Comparison of ENCODE assay signal across 10 mouse cellular contexts in genomic region chr16:42340865-42341264, GRCm38 (mm10). TPM values are rescaled to one million over a fixed set of nuclear protein-coding genes. Genes with fewer than 3 reads are reported as not detected.
DNase-seq lines count a peak whose midpoint lies in the region; ATAC-seq and TF ChIP-seq lines count a peak whose summit lies in the region.
"Not testable (repeated sequence)": the region's sequence is repeated elsewhere in the genome, so short reads cannot be mapped to it uniquely, and the experiment has no call there.
"Had no signal": no experiment of that assay in that cellular context is flagged by ENCODE, and none has a peak within 500 bp of the region (broad histone marks: within the 10 kb centered on the region; RNA-seq: fewer than 3 reads in every experiment).

No protein-coding gene starts in this region.

- not testable (repeated sequence) for H3K9ac ChIP-seq in embryonic facial prominence, embryonic 14.5 days (ENCODE audit: low read depth, low read length); forebrain, embryonic 15.5 days (replicated peaks); hindbrain, embryonic 11.5 days (ENCODE audit: low read depth, low read length); intestine, embryonic 15.5 days; limb, embryonic 15.5 days
- peak overlapping the region; percentile 67; the same call in 1 of the 2 replicates for H3K9ac ChIP-seq in midbrain, embryonic 16.5 days (ENCODE audit: low read depth, low read length)

- H3K4me1 ChIP-seq in cortical plate, adult 2 months (ENCODE audit: control insufficient read depth, insufficient read depth, low read length); hindbrain, embryonic 11.5 days (replicated peaks; ENCODE audit: control insufficient read depth, insufficient read depth, low read length); intestine, embryonic 15.5 days (replicated peaks); olfactory bulb, adult 2 months (ENCODE audit: control insufficient read depth, insufficient read depth, low read length): not testable (repeated sequence)
- H3K4me1 ChIP-seq in embryonic facial prominence, embryonic 14.5 days (ENCODE audit: control insufficient read depth, insufficient read depth, low read length), result peaks cover 29% of the 10 kb centered on the region
- peaks cover 38% of the 10 kb centered on the region for H3K4me1 ChIP-seq in forebrain, embryonic 15.5 days
- H3K4me1 ChIP-seq in limb, embryonic 15.5 days, result peaks cover 20% of the 10 kb centered on the region
- H3K4me1 ChIP-seq in midbrain, embryonic 16.5 days (ENCODE audit: control insufficient read depth, insufficient read depth, low read length), result peaks cover 17% of the 10 kb centered on the region

- peak; percentile 4 for DNase-seq in embryonic facial prominence, embryonic 14.5 days (ENCODE audit: low spot score)
- DNase-seq in hindbrain, embryonic 11.5 days (ENCODE audit: low spot score), result peak; percentile 30

- peak overlapping the region; percentile 75; the same call in 1 of the 2 replicates for H3K4me2 ChIP-seq in embryonic facial prominence, embryonic 14.5 days (ENCODE audit: low read depth, low read length)
- peak overlapping the region; percentile 71 for H3K4me2 ChIP-seq in forebrain, embryonic 15.5 days (replicated peaks)
- H3K4me2 ChIP-seq in hindbrain, embryonic 11.5 days (replicated peaks; ENCODE audit: low read depth, low read length), result not testable (repeated sequence)
- peak overlapping the region; percentile 66; the same call in 1 of the 2 replicates for H3K4me2 ChIP-seq in intestine, embryonic 15.5 days (replicated peaks)
- H3K4me2 ChIP-seq in limb, embryonic 15.5 days, result peak overlapping the region; percentile 61; the same call in 1 of the 2 replicates
- H3K4me2 ChIP-seq in midbrain, embryonic 16.5 days (ENCODE audit: low read length), result peak overlapping the region; percentile 45

- peak overlapping the region; percentile 79 for H3K4me3 ChIP-seq in cortical plate, adult 2 months (ENCODE audit: insufficient read depth, low read length)
- H3K4me3 ChIP-seq in embryonic facial prominence, embryonic 14.5 days (ENCODE audit: low read depth, low read length), result peak overlapping the region; percentile 51; the same call in 1 of the 2 replicates
- H3K4me3 ChIP-seq in forebrain, embryonic 15.5 days, result peak overlapping the region; percentile 68
- not testable (repeated sequence) for H3K4me3 ChIP-seq in hindbrain, embryonic 11.5 days (ENCODE audit: low read depth, low read length); intestine, embryonic 15.5 days (replicated peaks); limb, embryonic 15.5 days
- H3K4me3 ChIP-seq in midbrain, embryonic 16.5 days (ENCODE audit: low read depth, low read length), result peak overlapping the region; percentile 47
- H3K4me3 ChIP-seq in olfactory bulb, adult 2 months (ENCODE audit: insufficient read depth, low read depth, low read length), result peak overlapping the region; percentile 39; the same call in 1 of the 2 replicates

- ATAC-seq in embryonic facial prominence, embryonic 14.5 days (ENCODE audit: low read depth), result peak; percentile 45; the same call in 1 of the 2 replicates
- peak; percentile 85 for ATAC-seq in forebrain, embryonic 15.5 days (replicated peaks)
- peak; percentile 82 for ATAC-seq in hindbrain, embryonic 11.5 days (ENCODE audit: low FRiP score)
- not testable (repeated sequence) for ATAC-seq in intestine, embryonic 15.5 days; limb, embryonic 15.5 days (ENCODE audit: insufficient number of reproducible peaks, low FRiP score, low TSS enrichment, low read depth)
- ATAC-seq in midbrain, embryonic 16.5 days, result 0 out of 2 replicates have a peak, but pooled peaks have one; percentile 20

- WGBS in embryonic facial prominence, embryonic 14.5 days, result 4% methylated on average over 2 of the region's 3 CpGs
- WGBS in forebrain, embryonic 15.5 days, result 2% methylated on average over 2 of the region's 3 CpGs
- 8% methylated on average over 2 of the region's 3 CpGs for WGBS in hindbrain, embryonic 11.5 days
- WGBS in intestine, embryonic 15.5 days, result 29% methylated on average over 2 of the region's 3 CpGs
- 5% methylated on average over 2 of the region's 3 CpGs for WGBS in limb, embryonic 15.5 days
- 12% methylated on average over 2 of the region's 3 CpGs for WGBS in midbrain, embryonic 16.5 days
- 42% methylated on average over 2 of the region's 3 CpGs for WGBS in olfactory bulb, adult 2 months

- not testable (repeated sequence) for H3K27me3 ChIP-seq in embryonic facial prominence, embryonic 14.5 days (replicated peaks; ENCODE audit: control insufficient read depth, insufficient read depth, low read length); forebrain, embryonic 15.5 days; hindbrain, embryonic 11.5 days (ENCODE audit: control insufficient read depth, insufficient read depth, low read length); intestine, embryonic 15.5 days (replicated peaks); limb, embryonic 15.5 days; midbrain, embryonic 16.5 days (ENCODE audit: control insufficient read depth, insufficient read depth, low read depth, low read length)

- TF ChIP-seq POLR2A in cortical plate, adult 2 months (IDR thresholded peaks at IDR 0.05; ENCODE audit: extremely low read depth, insufficient read depth, low read length); olfactory bulb, adult 2 months (IDR thresholded peaks at IDR 0.05; ENCODE audit: insufficient read depth, low read depth, low read length): not testable (repeated sequence)

- H3K9me3 ChIP-seq in embryonic facial prominence, embryonic 14.5 days (ENCODE audit: control insufficient read depth, low read length); forebrain, embryonic 15.5 days; hindbrain, embryonic 11.5 days (ENCODE audit: control insufficient read depth, low read length); intestine, embryonic 15.5 days; limb, embryonic 15.5 days; midbrain, embryonic 16.5 days (replicated peaks; ENCODE audit: control insufficient read depth, low read length, poor library complexity, severe bottlenecking): not testable (repeated sequence)

- TF ChIP-seq CTCF in cortical plate, adult 2 months (IDR thresholded peaks at IDR 0.05; ENCODE audit: extremely low read depth, insufficient read depth, low read length); olfactory bulb, adult 2 months (IDR thresholded peaks at IDR 0.05; ENCODE audit: insufficient read depth, low read depth, low read length): not testable (repeated sequence)

- not testable (repeated sequence) for H3K27ac ChIP-seq in cortical plate, adult 2 months (ENCODE audit: insufficient read depth, low read length); hindbrain, embryonic 11.5 days (ENCODE audit: low read depth, low read length); intestine, embryonic 15.5 days; limb, embryonic 15.5 days; olfactory bulb, adult 2 months (ENCODE audit: insufficient read depth, low read depth, low read length)
- H3K27ac ChIP-seq in embryonic facial prominence, embryonic 14.5 days (replicated peaks; ENCODE audit: low read depth, low read length), result peak overlapping the region; percentile 44; the same call in 1 of the 2 replicates
- peak overlapping the region; percentile 93 for H3K27ac ChIP-seq in forebrain, embryonic 15.5 days (replicated peaks)
- H3K27ac ChIP-seq in midbrain, embryonic 16.5 days (ENCODE audit: low read length), result peak overlapping the region; percentile 61

- H3K36me3 ChIP-seq in embryonic facial prominence, embryonic 14.5 days (ENCODE audit: control insufficient read depth, insufficient read depth, low read length); forebrain, embryonic 15.5 days; hindbrain, embryonic 11.5 days (ENCODE audit: control insufficient read depth, insufficient read depth, low read length); intestine, embryonic 15.5 days; limb, embryonic 15.5 days; midbrain, embryonic 16.5 days (ENCODE audit: control insufficient read depth, insufficient read depth, low read length): not testable (repeated sequence)

RNA-seq across cellular contexts. Expression of gene Gap43, which starts 0.4 kb away (rescaled TPM):
- 282 and 317 TPM in 2 replicates for polyA plus RNA-seq in cortical plate, adult 2 months (2012; rRNA removed)
- polyA plus RNA-seq in embryonic facial prominence, embryonic 14.5 days (2014; fragmentation: Nextera tagmentation; extraction: Ambion mirVana), result 141 and 149 TPM in 2 replicates
- 699 and 719 TPM in 2 replicates for polyA plus RNA-seq in forebrain, embryonic 15.5 days (2015; fragmentation: Nextera tagmentation; extraction: Ambion mirVana)
- polyA plus RNA-seq in hindbrain, embryonic 11.5 days (2014; fragmentation: Nextera tagmentation; extraction: Ambion mirVana), result 375 and 387 TPM in 2 replicates
- polyA plus RNA-seq in intestine, embryonic 15.5 days (2015; fragmentation: Nextera tagmentation; extraction: Ambion mirVana), result 61.0 and 67.5 TPM in 2 replicates
- polyA plus RNA-seq in limb, embryonic 15.5 days (2015; fragmentation: Nextera tagmentation; extraction: Ambion mirVana), result 44.5 and 47.9 TPM in 2 replicates
- 1,781 and 1,991 TPM in 2 replicates for polyA plus RNA-seq in midbrain, embryonic 16.5 days (2015; fragmentation: Nextera tagmentation; extraction: Ambion mirVana)
- not detected in 2 replicates for polyA plus RNA-seq in olfactory bulb, adult 2 months (2012; ENCODE audit: insufficient read depth, insufficient read length, low replicate concordance, missing spikeins)
- polyA plus RNA-seq: activated CD4-positive, CD25-positive, alpha-beta regulatory T cell, adult 4 months; G1E had no signal
